In genomic region chr4:139950431-139950848, GRCm38 (mm10) we compare ENCODE assay signal across 8 mouse cellular contexts. TPM values are rescaled to one million over a fixed set of nuclear protein-coding genes. Genes with fewer than 3 reads are reported as not detected.
DNase-seq lines count a peak whose midpoint lies in the region; ATAC-seq and TF ChIP-seq lines count a peak whose summit lies in the region.

No protein-coding gene starts in this region.

- H3K4me2 ChIP-seq in heart, embryonic 12.5 days: peak overlapping the region; percentile 69
- H3K4me2 ChIP-seq in forebrain, embryonic 16.5 days (ENCODE audit: low read length): peak overlapping the region; percentile 39

- H3K27ac ChIP-seq in heart, embryonic 12.5 days (ENCODE audit: poor library complexity, severe bottlenecking): no peak overlapping the region
- no peak overlapping the region for H3K27ac ChIP-seq in heart, adult 2 months
- no peak overlapping the region for H3K27ac ChIP-seq in forebrain, embryonic 16.5 days (ENCODE audit: low read length)
- 0 out of 2 replicates have a peak overlapping the region, but pooled peaks have one; percentile 6 for H3K27ac ChIP-seq in midbrain, embryonic 10.5 days (replicated peaks)

- 0 out of 2 replicates have a peak, but pooled peaks have one; percentile 55 for ATAC-seq in heart, embryonic 12.5 days (ENCODE audit: insufficient number of reproducible peaks, low FRiP score)
- ATAC-seq in forebrain, embryonic 16.5 days: peak; percentile 49

- DNase-seq in heart, adult 2 months: no peak
- peak; percentile 33 to 74 for DNase-seq in kidney, postnatal 36 days
- peak; percentile 55 for DNase-seq in midbrain, embryonic 10.5 days (ENCODE audit: low spot score)
- DNase-seq in left cerebral cortex, postnatal 25 days (ENCODE audit: low spot score in 2 of 2): no peak
- no peak for DNase-seq in spleen, postnatal 36 days (ENCODE audit: low spot score in 2 of 2)
- no peak for DNase-seq in gastrocnemius, postnatal 25 days

- peak overlapping the region; percentile 25 for H3K4me3 ChIP-seq in heart, embryonic 12.5 days
- H3K4me3 ChIP-seq in heart, adult 2 months: no peak overlapping the region
- H3K4me3 ChIP-seq in forebrain, embryonic 16.5 days (replicated peaks; ENCODE audit: low read length): peak overlapping the region; percentile 21; the same call in 1 of the 2 replicates
- peak overlapping the region; percentile 43 for H3K4me3 ChIP-seq in midbrain, embryonic 10.5 days

- no peak for TF ChIP-seq CTCF in heart, adult 2 months (IDR thresholded peaks at IDR 0.05)

- no peak for TF ChIP-seq POLR2A in heart, adult 2 months (IDR thresholded peaks at IDR 0.05; ENCODE audit: insufficient read depth, low read depth, low read length)

- 0 out of 2 replicates have a peak, but pooled peaks cover 5% of the 10 kb centered on the region for H3K9me3 ChIP-seq in heart, embryonic 12.5 days (replicated peaks)
- peaks cover 3% of the 10 kb centered on the region; the same call in 1 of the 2 replicates for H3K9me3 ChIP-seq in forebrain, embryonic 16.5 days (ENCODE audit: control insufficient read depth, low read length)
- no peaks in the 10 kb centered on the region for H3K9me3 ChIP-seq in midbrain, embryonic 10.5 days (replicated peaks)

- peaks cover 4% of the 10 kb centered on the region for H3K4me1 ChIP-seq in heart, embryonic 12.5 days (replicated peaks)
- H3K4me1 ChIP-seq in heart, adult 2 months (ENCODE audit: control insufficient read depth, insufficient read depth, low read length): no peaks in the 10 kb centered on the region
- H3K4me1 ChIP-seq in forebrain, embryonic 16.5 days (replicated peaks; ENCODE audit: control insufficient read depth, insufficient read depth, low read length): peaks cover 13% of the 10 kb centered on the region
- H3K4me1 ChIP-seq in midbrain, embryonic 10.5 days: peaks cover 15% of the 10 kb centered on the region

- H3K27me3 ChIP-seq in heart, embryonic 12.5 days (replicated peaks): peaks cover 7% of the 10 kb centered on the region; the same call in 1 of the 2 replicates
- peaks cover 2% of the 10 kb centered on the region; the same call in 1 of the 2 replicates for H3K27me3 ChIP-seq in heart, adult 2 months (ENCODE audit: control insufficient read depth, insufficient read depth, low read length)
- no peaks in the 10 kb centered on the region for H3K27me3 ChIP-seq in forebrain, embryonic 16.5 days (replicated peaks; ENCODE audit: control insufficient read depth, insufficient read depth, low read length)
- H3K27me3 ChIP-seq in midbrain, embryonic 10.5 days (ENCODE audit: low read depth, poor library complexity, severe bottlenecking): peaks cover 14% of the 10 kb centered on the region

- no peak for TF ChIP-seq EP300 in heart, adult 2 months (IDR thresholded peaks at IDR 0.05; ENCODE audit: insufficient read depth, low read depth, low read length)

- WGBS in heart, embryonic 12.5 days: 1% methylated on average over 20 of the region's 20 CpGs
- 2% methylated on average over 20 of the region's 20 CpGs for WGBS in heart, adult 2 months
- WGBS in forebrain, embryonic 16.5 days: under 1% methylated on average over 20 of the region's 20 CpGs
- WGBS in midbrain, embryonic 10.5 days: under 1% methylated on average over 20 of the region's 20 CpGs

- no peaks in the 10 kb centered on the region for H3K36me3 ChIP-seq in heart, embryonic 12.5 days
- no peaks in the 10 kb centered on the region for H3K36me3 ChIP-seq in heart, adult 2 months (ENCODE audit: control insufficient read depth, insufficient read depth, low read length)
- no peaks in the 10 kb centered on the region; the same call in 1 of the 2 replicates for H3K36me3 ChIP-seq in forebrain, embryonic 16.5 days (ENCODE audit: control insufficient read depth, insufficient read depth)
- no peaks in the 10 kb centered on the region for H3K36me3 ChIP-seq in midbrain, embryonic 10.5 days

- H3K9ac ChIP-seq in heart, embryonic 12.5 days: peak overlapping the region; percentile 22; the same call in 1 of the 2 replicates
- H3K9ac ChIP-seq in heart, adult 2 months (ENCODE audit: low read depth, low read length): no peak overlapping the region
- 0 out of 2 replicates have a peak overlapping the region, but pooled peaks have one; percentile 20 for H3K9ac ChIP-seq in forebrain, embryonic 16.5 days (replicated peaks; ENCODE audit: low read depth, low read length)

- intact Hi-C loops in heart, adult 2 months (cut with DNase I): no loop called here
- intact Hi-C loops in left cerebral cortex, postnatal 25 days (cut with DNase I): no loop called here

- H3K79me2 ChIP-seq in heart, adult 2 months (replicated peaks; ENCODE audit: control insufficient read depth, insufficient read depth, low read length): no peaks in the 10 kb centered on the region

RNA-seq across cellular contexts. Expression of gene Klhdc7a, which starts 17.4 kb away (rescaled TPM):
- polyA plus RNA-seq in heart, embryonic 12.5 days (2016; fragmentation: Nextera tagmentation; extraction: Ambion mirVana): 0.05 TPM in 2 replicates
- total RNA-seq in heart, adult 2 months (2021): 1 to 10 TPM; 1.4 to 1.7 TPM
- polyA plus RNA-seq in heart, adult 2 months (2012; rRNA removed): 2.3 and 4.7 TPM in 2 replicates
- 0.29 and 0.53 TPM in 2 replicates for polyA plus RNA-seq in forebrain, embryonic 16.5 days (2015; fragmentation: Nextera tagmentation; extraction: Ambion mirVana)
- polyA plus RNA-seq in midbrain, embryonic 10.5 days (2016; fragmentation: Nextera tagmentation; extraction: Ambion mirVana): 0.11 and 0.22 TPM in 2 replicates
- total RNA-seq in left cerebral cortex, postnatal 25 days (2021): 1 to 10 TPM; 7.7 to 8.1 TPM
- total RNA-seq in gastrocnemius, postnatal 25 days (2021): 1 to 10 TPM in 1 of 2 experiments, under 1 TPM in 1; 0.05 to 1.7 TPM

Comparison
In these comparisons a context has a peak if more than half of its experiments do, and no peak if none do; other contexts are left out.
1. DNase-seq: peak in kidney, postnatal 36 days (2 of 2) and midbrain, embryonic 10.5 days (single experiment); none in heart, adult 2 months (0 of 2), left cerebral cortex, postnatal 25 days (0 of 2), spleen, postnatal 36 days (0 of 2) and gastrocnemius, postnatal 25 days (single experiment).